Mouse (Mus musculus): ENCODE results near the gene Maip1. TPM values are rescaled to one million over a fixed set of nuclear protein-coding genes. Genes with fewer than 3 reads are reported as not detected.

The Maip1 gene
- polyA plus RNA-seq, 1 experiment from 2014 or later, result 17.4 TPM

- no peaks in the 10 kb centered on the region for H3K9me3 ChIP-seq (replicated peaks)
- no peak overlapping the region for H3K4me2 ChIP-seq
- peaks cover 29% of the 10 kb centered on the region for H3K36me3 ChIP-seq
- H3K27me3 ChIP-seq (replicated peaks), result no peaks in the 10 kb centered on the region
- 82% methylated on average over 8 of the region's 8 CpGs for WGBS
- H3K9ac ChIP-seq, result no peak overlapping the region
- no peak overlapping the region for H3K4me3 ChIP-seq
- no peak overlapping the region for H3K27ac ChIP-seq (ENCODE audit: poor library complexity, severe bottlenecking)
- H3K4me1 ChIP-seq (replicated peaks), result no peaks in the 10 kb centered on the region
- ATAC-seq (ENCODE audit: insufficient number of reproducible peaks, low FRiP score), result no peak
These were observed 17.5 kb upstream of the Maip1 start for GRCm38 (mm10) chr1:57388402-57389155.

- no peak for ATAC-seq (ENCODE audit: insufficient number of reproducible peaks, low FRiP score)
- no peaks in the 10 kb centered on the region for H3K4me1 ChIP-seq (replicated peaks)
- no peaks in the 10 kb centered on the region for H3K27me3 ChIP-seq (replicated peaks)
- no peak overlapping the region for H3K27ac ChIP-seq (ENCODE audit: poor library complexity, severe bottlenecking)
- no peak overlapping the region for H3K4me2 ChIP-seq
- no peaks in the 10 kb centered on the region for H3K9me3 ChIP-seq (replicated peaks)
- no peak overlapping the region for H3K9ac ChIP-seq
- peaks cover 41% of the 10 kb centered on the region for H3K36me3 ChIP-seq
- no peak overlapping the region for H3K4me3 ChIP-seq
- 97% methylated on average over 4 of the region's 4 CpGs for WGBS
These were observed 14.9 kb upstream of the Maip1 start for GRCm38 (mm10) chr1:57390993-57391790.

GRCm38 (mm10) chr1:57392417-57392816 is 13.7 kb upstream of the Maip1 start:
- Histone ChIP-seq H3K9me3 (replicated peaks) (no peaks in the 10 kb centered on the region), H3K4me3 (no peak overlapping the region), H3K4me2 (no peak overlapping the region), H3K4me1 (replicated peaks) (no peaks in the 10 kb centered on the region), H3K27ac (ENCODE audit: poor library complexity, severe bottlenecking) (no peak overlapping the region), H3K27me3 (replicated peaks) (no peaks in the 10 kb centered on the region), H3K36me3 (peaks cover 49% of the 10 kb centered on the region), H3K9ac (no peak overlapping the region)
- ATAC-seq (ENCODE audit: insufficient number of reproducible peaks, low FRiP score), result no peak
- WGBS, result 85% methylated on average over 4 of the region's 4 CpGs

- Histone ChIP-seq H3K4me1 (replicated peaks) (peaks cover 5% of the 10 kb centered on the region; the same call in 1 of the 2 replicates), H3K9me3 (replicated peaks) (no peaks in the 10 kb centered on the region), H3K27me3 (replicated peaks) (no peaks in the 10 kb centered on the region), H3K4me2 (no peak overlapping the region), H3K36me3 (peaks cover 46% of the 10 kb centered on the region), H3K4me3 (no peak overlapping the region), H3K27ac (ENCODE audit: poor library complexity, severe bottlenecking) (no peak overlapping the region), H3K9ac (no peak overlapping the region)
- ATAC-seq (ENCODE audit: insufficient number of reproducible peaks, low FRiP score), result no peak
- WGBS, result 69% methylated on average over 3 of the region's 3 CpGs
These were observed 12.1 kb upstream of the Maip1 start for GRCm38 (mm10) chr1:57394051-57394450.

- H3K9me3 ChIP-seq (replicated peaks), result no peaks in the 10 kb centered on the region
- H3K4me3 ChIP-seq, result no peak overlapping the region
- no peak overlapping the region for H3K4me2 ChIP-seq
- H3K4me1 ChIP-seq (replicated peaks), result peaks cover 5% of the 10 kb centered on the region
- H3K27ac ChIP-seq (ENCODE audit: poor library complexity, severe bottlenecking), result no peak overlapping the region
- H3K36me3 ChIP-seq, result peaks cover 34% of the 10 kb centered on the region
- no peaks in the 10 kb centered on the region for H3K27me3 ChIP-seq (replicated peaks)
- WGBS, result 89% methylated on average over 2 of the region's 2 CpGs
- no peak for ATAC-seq (ENCODE audit: insufficient number of reproducible peaks, low FRiP score)
- H3K9ac ChIP-seq, result no peak overlapping the region
These were observed 5.8 kb upstream of the Maip1 start for GRCm38 (mm10) chr1:57400321-57400720.

- WGBS, result 87% methylated on average over 2 of the region's 2 CpGs
- Histone ChIP-seq H3K4me2 (no peak overlapping the region), H3K36me3 (peaks cover 32% of the 10 kb centered on the region), H3K27ac (ENCODE audit: poor library complexity, severe bottlenecking) (no peak overlapping the region), H3K27me3 (replicated peaks) (no peaks in the 10 kb centered on the region), H3K4me3 (no peak overlapping the region), H3K9me3 (replicated peaks) (no peaks in the 10 kb centered on the region), H3K4me1 (replicated peaks) (peaks cover 9% of the 10 kb centered on the region), H3K9ac (no peak overlapping the region)
- ATAC-seq (ENCODE audit: insufficient number of reproducible peaks, low FRiP score), result no peak
These were observed 5.3 kb upstream of the Maip1 start for GRCm38 (mm10) chr1:57400877-57401276.

- WGBS, result 96% methylated on average over 5 of the region's 5 CpGs
- Histone ChIP-seq H3K9ac (no peak overlapping the region), H3K36me3 (peaks cover 24% of the 10 kb centered on the region), H3K27ac (ENCODE audit: poor library complexity, severe bottlenecking) (no peak overlapping the region), H3K9me3 (replicated peaks) (no peaks in the 10 kb centered on the region), H3K4me2 (no peak overlapping the region), H3K4me3 (no peak overlapping the region), H3K4me1 (replicated peaks) (peaks cover 10% of the 10 kb centered on the region), H3K27me3 (replicated peaks) (no peaks in the 10 kb centered on the region)
- ATAC-seq (ENCODE audit: insufficient number of reproducible peaks, low FRiP score), result no peak
These were observed 4.0 kb upstream of the Maip1 start for GRCm38 (mm10) chr1:57402116-57402515.

GRCm38 (mm10) chr1:57408994-57409393 is 2.9 kb downstream of the Maip1 start:
- no peak overlapping the region for H3K9ac ChIP-seq
- ATAC-seq (ENCODE audit: insufficient number of reproducible peaks, low FRiP score), result no peak
- H3K4me1 ChIP-seq (replicated peaks), result peaks cover 19% of the 10 kb centered on the region
- 53% methylated on average over 2 of the region's 2 CpGs for WGBS
- no peaks in the 10 kb centered on the region for H3K27me3 ChIP-seq (replicated peaks)
- H3K9me3 ChIP-seq (replicated peaks), result no peaks in the 10 kb centered on the region
- H3K36me3 ChIP-seq, result peaks cover 19% of the 10 kb centered on the region
- H3K27ac ChIP-seq (ENCODE audit: poor library complexity, severe bottlenecking), result no peak overlapping the region
- no peak overlapping the region for H3K4me2 ChIP-seq
- H3K4me3 ChIP-seq, result no peak overlapping the region

GRCm38 (mm10) chr1:57413397-57413796 is 7.3 kb downstream of the Maip1 start:
- WGBS, result 85% methylated on average over 2 of the region's 2 CpGs
- Histone ChIP-seq H3K4me3 (no peak overlapping the region), H3K4me1 (replicated peaks) (peaks cover 4% of the 10 kb centered on the region), H3K27me3 (replicated peaks) (no peaks in the 10 kb centered on the region), H3K9ac (no peak overlapping the region), H3K9me3 (replicated peaks) (no peaks in the 10 kb centered on the region), H3K36me3 (peaks cover 43% of the 10 kb centered on the region), H3K4me2 (no peak overlapping the region), H3K27ac (ENCODE audit: poor library complexity, severe bottlenecking) (no peak overlapping the region)
- no peak for ATAC-seq (ENCODE audit: insufficient number of reproducible peaks, low FRiP score)

- no peak overlapping the region for H3K4me3 ChIP-seq
- 4% methylated on average over 1 of the region's 1 CpGs for WGBS
- no peaks in the 10 kb centered on the region for H3K36me3 ChIP-seq
- H3K27ac ChIP-seq (ENCODE audit: poor library complexity, severe bottlenecking), result no peak overlapping the region
- no peaks in the 10 kb centered on the region for H3K9me3 ChIP-seq (replicated peaks)
- H3K4me1 ChIP-seq (replicated peaks), result no peaks in the 10 kb centered on the region
- no peak overlapping the region for H3K9ac ChIP-seq
- H3K27me3 ChIP-seq (replicated peaks), result no peaks in the 10 kb centered on the region
- no peak overlapping the region for H3K4me2 ChIP-seq
- no peak for ATAC-seq (ENCODE audit: insufficient number of reproducible peaks, low FRiP score)
These were observed 17.6 kb downstream of the Maip1 start for GRCm38 (mm10) chr1:57423696-57424095.

Measured in heart, embryonic 12.5 days (tissue).